Mouse (Mus musculus) mesoderm, embryonic 11.5 days (tissue): ENCODE results near the gene Olfr157.
"Not testable (repeated sequence)": the region's sequence is repeated elsewhere in the genome, so short reads cannot be mapped to it uniquely, and the experiment has no call there.

Source experiments
- DNase-seq: peaks from one replicate; pipeline ENCODE4 v3.0.0-alpha.2; 2012; ENCODE audit warnings: low read depth, low spot score

Olfr157 gene

DNA sequence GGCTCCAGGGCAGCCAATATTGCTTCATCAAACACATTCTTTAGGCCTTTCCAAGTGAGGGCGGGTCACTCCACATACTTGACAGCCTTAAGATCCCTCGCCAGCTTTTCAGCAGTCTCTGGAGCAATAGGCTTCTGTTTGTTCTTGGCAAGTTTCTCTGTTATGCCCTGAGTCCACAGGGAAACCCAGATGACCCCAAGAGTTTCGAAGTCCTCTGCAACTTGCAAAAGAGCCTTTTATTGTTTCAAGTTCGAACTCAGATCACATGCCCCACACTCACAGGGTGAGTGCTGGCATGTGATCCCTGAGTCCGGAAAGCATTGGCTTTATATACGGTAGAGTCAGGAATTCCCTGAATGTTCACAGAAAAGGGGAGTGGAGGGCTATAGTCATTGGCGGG, 41.1 kb downstream of the Olfr157 start:
- no peak for DNase-seq

DNA sequence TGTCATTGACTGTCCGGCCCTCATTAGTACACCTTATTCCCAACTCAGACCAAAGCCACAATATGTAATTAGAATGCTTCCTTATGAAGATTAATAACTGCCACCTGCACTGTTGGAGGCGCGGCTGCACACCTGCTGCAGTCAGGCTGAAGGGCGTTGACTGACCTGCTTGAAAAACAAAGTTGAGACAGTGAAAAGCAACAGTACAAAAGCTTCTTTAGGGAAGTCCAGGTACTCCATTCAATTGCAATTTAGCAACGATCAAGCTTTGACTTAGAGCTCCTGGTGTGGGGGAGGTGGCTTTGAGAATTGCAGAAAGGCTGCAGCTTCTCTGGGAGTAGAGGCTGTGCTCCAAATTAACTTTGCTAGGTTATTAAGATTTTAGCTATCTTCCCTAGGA, 44.2 kb downstream of the Olfr157 start:
- not testable (repeated sequence) for DNase-seq

DNA sequence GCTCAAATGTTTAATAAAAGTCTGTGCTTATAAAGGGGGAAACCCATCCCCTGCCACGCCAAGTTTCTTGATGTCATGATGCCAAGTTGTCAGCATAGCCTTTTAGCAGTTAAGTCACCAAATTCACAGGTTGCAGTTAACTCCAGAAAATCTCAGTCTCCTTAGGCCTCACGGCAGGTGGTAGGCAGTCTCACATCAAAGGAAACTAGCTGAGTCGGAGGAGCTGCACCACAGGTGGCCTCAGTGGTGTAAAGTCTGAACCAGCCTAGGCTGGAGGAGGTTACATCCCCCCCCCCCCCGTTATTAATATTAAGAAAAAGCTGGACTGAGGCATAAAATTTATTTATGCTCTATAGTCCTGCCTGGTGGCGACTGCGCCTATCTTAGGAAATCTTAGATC, 44.7 kb downstream of the Olfr157 start:
- no peak for DNase-seq
